In the genomic region with DNA sequence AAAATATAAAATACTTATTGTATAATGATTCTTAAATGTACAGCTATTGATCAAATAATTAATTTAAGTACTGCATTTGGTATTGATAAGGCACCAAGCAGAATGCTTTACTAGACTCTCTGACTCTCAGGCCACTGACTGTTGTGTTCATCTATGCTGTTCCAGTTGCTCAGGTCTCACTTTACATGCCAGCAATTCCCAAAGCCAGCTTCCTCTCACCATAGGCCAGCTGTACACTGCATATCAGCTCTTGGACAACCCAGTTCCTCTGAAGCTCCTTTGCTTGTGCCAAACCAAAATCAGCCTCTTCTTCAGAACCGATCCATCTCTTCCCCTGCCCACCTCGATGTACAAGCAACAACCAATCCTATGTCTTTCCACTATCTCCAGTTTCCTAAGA, we compare ENCODE assay signal across 18 mouse cellular contexts. TPM values are rescaled to one million over a fixed set of nuclear protein-coding genes. Genes with fewer than 3 reads are reported as not detected.
"Had no signal": no experiment of that assay in that cellular context is flagged by ENCODE, and none has a peak within 500 bp of the region (broad histone marks: within the 10 kb centered on the region; RNA-seq: fewer than 3 reads in every experiment).

No protein-coding gene starts in this region.

- H3K4me3 ChIP-seq: kidney, embryonic 15.5 days; left cerebral cortex, adult 2 months; liver, embryonic 13.5 days; midbrain, embryonic 12.5 days; midbrain, embryonic 15.5 days; neural tube, embryonic 13.5 days had no signal

- H3K9ac ChIP-seq: kidney, embryonic 15.5 days; liver, embryonic 13.5 days; lung, embryonic 14.5 days; midbrain, embryonic 12.5 days; midbrain, embryonic 15.5 days; neural tube, embryonic 13.5 days had no signal

- H3K4me1 ChIP-seq: kidney, embryonic 15.5 days; liver, embryonic 13.5 days; midbrain, embryonic 15.5 days; neural tube, embryonic 13.5 days had no signal

- H3K4me2 ChIP-seq: kidney, embryonic 15.5 days; liver, embryonic 13.5 days; lung, embryonic 14.5 days; midbrain, embryonic 12.5 days; midbrain, embryonic 15.5 days; neural tube, embryonic 13.5 days had no signal

- H3K27me3 ChIP-seq: kidney, embryonic 15.5 days; liver, embryonic 13.5 days; midbrain, embryonic 12.5 days; midbrain, embryonic 15.5 days; neural tube, embryonic 13.5 days had no signal

- H3K36me3 ChIP-seq: kidney, embryonic 15.5 days; liver, embryonic 13.5 days; midbrain, embryonic 12.5 days; midbrain, embryonic 15.5 days; neural tube, embryonic 13.5 days had no signal

- H3K27ac ChIP-seq: kidney, embryonic 15.5 days; left cerebral cortex, adult 2 months; liver, embryonic 13.5 days; macrophage; midbrain, embryonic 12.5 days; midbrain, embryonic 15.5 days; neural tube, embryonic 13.5 days had no signal

- DNase-seq: kidney, postnatal 10 days; kidney, postnatal 4 days; layer of hippocampus, adult 9-11 months; layer of hippocampus, postnatal 36 days; liver, embryonic 13.5 days; lung, embryonic 14.5 days; retina, postnatal 1 day; right cerebral cortex, postnatal 25 days; thymus, adult 18-20 months; thymus, postnatal 36 days had no signal

RNA-seq across cellular contexts. Expression of gene Lpin3, which starts 32.3 kb away (rescaled TPM):
- total RNA-seq: megakaryocyte, adult 5-6 weeks; neutrophil, adult 5-6 weeks had no signal
- polyA plus RNA-seq: macrophage had no signal
